Comparison of ENCODE assay signal across 9 mouse cellular contexts in the genomic region with DNA sequence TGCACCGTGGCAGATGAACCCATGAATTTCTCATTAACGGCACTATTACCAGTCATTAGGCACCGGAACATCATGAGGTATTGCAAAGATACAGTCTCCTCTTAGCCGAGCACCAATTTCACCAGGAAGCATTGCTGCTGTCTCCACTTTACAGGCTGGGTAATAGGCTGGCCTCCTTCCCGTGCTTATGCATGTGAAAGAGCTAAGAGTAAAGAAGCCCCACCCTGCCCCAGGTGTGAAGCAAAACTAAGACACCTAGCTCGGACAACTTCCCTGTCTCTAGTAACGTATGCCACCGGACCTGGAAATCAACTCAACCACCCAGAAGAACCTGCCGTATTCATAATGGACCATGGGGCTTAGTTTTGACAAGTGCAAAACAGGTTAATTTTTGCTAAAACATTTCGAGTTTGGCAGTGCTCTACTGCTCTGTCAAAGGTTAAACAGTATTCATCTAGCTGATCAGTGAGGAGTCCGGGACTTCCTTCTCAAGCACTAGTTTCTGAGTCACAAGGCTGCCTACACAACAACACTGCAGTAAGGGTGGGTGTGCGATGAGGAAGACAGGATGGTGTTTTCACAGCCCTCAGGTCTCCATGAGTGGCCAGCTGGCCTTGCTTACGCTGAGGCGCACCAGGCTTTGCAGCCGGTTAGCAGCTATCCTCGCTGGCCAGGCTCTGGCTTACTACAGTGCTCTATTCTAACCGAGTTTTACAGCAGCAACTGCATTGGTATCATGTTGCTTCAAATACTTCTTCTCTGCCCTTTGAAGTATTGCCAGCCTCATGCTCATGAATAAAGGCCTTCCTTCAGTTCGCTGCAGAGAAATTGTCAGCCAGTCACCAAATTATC.
DNase-seq lines count a peak whose midpoint lies in the region; ATAC-seq lines count a peak whose summit lies in the region.
"Had no signal": no experiment of that assay in that cellular context is flagged by ENCODE, and none has a peak within 500 bp of the region (broad histone marks: within the 10 kb centered on the region; RNA-seq: fewer than 3 reads in every experiment).

No protein-coding gene starts in this region.

- DNase-seq in gastrocnemius, postnatal 10 days, result peak; percentile 36
- no peak for DNase-seq in gastrocnemius, adult 8-10 months (ENCODE audit: low spot score in 2 of 2)
- peak; percentile 75 for DNase-seq in midbrain, embryonic 11.5 days (ENCODE audit: low spot score, missing footprints)
- no peak for DNase-seq in midbrain, embryonic 10.5 days (ENCODE audit: low spot score)
- peak; percentile 53 for DNase-seq in intestine, embryonic 14.5 days (ENCODE audit: low spot score)
- no peak for DNase-seq in cerebellum, adult 9-11 months

- no peaks in the 10 kb centered on the region for H3K9me3 ChIP-seq in midbrain, embryonic 11.5 days (ENCODE audit: control insufficient read depth, low read length)
- no peaks in the 10 kb centered on the region for H3K9me3 ChIP-seq in midbrain, embryonic 10.5 days (replicated peaks)
- no peaks in the 10 kb centered on the region for H3K9me3 ChIP-seq in intestine, embryonic 14.5 days (ENCODE audit: control insufficient read depth, low read length)
- H3K9me3 ChIP-seq in neural tube, embryonic 14.5 days (ENCODE audit: control insufficient read depth, low read length), result no peaks in the 10 kb centered on the region
- H3K9me3 ChIP-seq: midbrain, embryonic 12.5 days had no signal

- no peak overlapping the region for H3K4me2 ChIP-seq in midbrain, embryonic 11.5 days
- H3K4me2 ChIP-seq in intestine, embryonic 14.5 days (ENCODE audit: low read length), result no peak overlapping the region
- no peak overlapping the region for H3K4me2 ChIP-seq in neural tube, embryonic 14.5 days (ENCODE audit: low read depth, low read length)
- H3K4me2 ChIP-seq: midbrain, embryonic 12.5 days had no signal

- no peak for ATAC-seq in midbrain, embryonic 11.5 days (ENCODE audit: low FRiP score)
- ATAC-seq in intestine, embryonic 14.5 days (replicated peaks; ENCODE audit: low FRiP score, low TSS enrichment, low read depth), result no peak; the same call in 1 of the 2 replicates
- no peak for ATAC-seq in neural tube, embryonic 14.5 days (ENCODE audit: low read depth)
- no peak for ATAC-seq in megakaryocyte progenitor cell, adult 5-6 weeks (replicated peaks; ENCODE audit: poor library complexity)

- peaks cover 6% of the 10 kb centered on the region; the same call in 1 of the 2 replicates for H3K4me1 ChIP-seq in midbrain, embryonic 11.5 days (ENCODE audit: control insufficient read depth, insufficient read depth, low read length)
- H3K4me1 ChIP-seq in midbrain, embryonic 10.5 days, result peaks cover 35% of the 10 kb centered on the region
- H3K4me1 ChIP-seq in intestine, embryonic 14.5 days (replicated peaks; ENCODE audit: control insufficient read depth, insufficient read depth, low read length), result peaks cover 33% of the 10 kb centered on the region
- peaks cover 29% of the 10 kb centered on the region for H3K4me1 ChIP-seq in neural tube, embryonic 14.5 days (ENCODE audit: control insufficient read depth, insufficient read depth, low read length)

- H3K27ac ChIP-seq in midbrain, embryonic 11.5 days (ENCODE audit: low read depth, low read length), result no peak overlapping the region
- no peak overlapping the region for H3K27ac ChIP-seq in midbrain, embryonic 10.5 days (replicated peaks)
- no peak overlapping the region for H3K27ac ChIP-seq in intestine, embryonic 14.5 days (ENCODE audit: low read depth)
- H3K27ac ChIP-seq in neural tube, embryonic 14.5 days (ENCODE audit: low read depth, low read length), result 0 out of 2 replicates have a peak overlapping the region, but pooled peaks have one; percentile 7
- H3K27ac ChIP-seq: midbrain, embryonic 12.5 days had no signal

- no peak overlapping the region for H3K9ac ChIP-seq in midbrain, embryonic 11.5 days (ENCODE audit: low read length)
- H3K9ac ChIP-seq in intestine, embryonic 14.5 days (ENCODE audit: low read length), result no peak overlapping the region
- no peak overlapping the region for H3K9ac ChIP-seq in neural tube, embryonic 14.5 days (replicated peaks; ENCODE audit: low read depth, low read length)
- H3K9ac ChIP-seq: midbrain, embryonic 12.5 days had no signal

- H3K27me3 ChIP-seq in midbrain, embryonic 11.5 days (ENCODE audit: control insufficient read depth, insufficient read depth, low read length), result peaks cover 6% of the 10 kb centered on the region
- peaks cover 33% of the 10 kb centered on the region for H3K27me3 ChIP-seq in midbrain, embryonic 10.5 days (ENCODE audit: low read depth, poor library complexity, severe bottlenecking)
- no peaks in the 10 kb centered on the region for H3K27me3 ChIP-seq in intestine, embryonic 14.5 days (replicated peaks; ENCODE audit: control insufficient read depth, insufficient read depth, low read length)
- H3K27me3 ChIP-seq in neural tube, embryonic 14.5 days (ENCODE audit: control insufficient read depth, insufficient read depth, low read length), result no peaks in the 10 kb centered on the region

- no peak overlapping the region for H3K4me3 ChIP-seq in midbrain, embryonic 11.5 days (ENCODE audit: low read depth, low read length)
- no peak overlapping the region for H3K4me3 ChIP-seq in midbrain, embryonic 10.5 days
- no peak overlapping the region for H3K4me3 ChIP-seq in intestine, embryonic 14.5 days (ENCODE audit: low read depth, low read length)
- H3K4me3 ChIP-seq in neural tube, embryonic 14.5 days (ENCODE audit: low read depth, low read length), result no peak overlapping the region
- H3K4me3 ChIP-seq: midbrain, embryonic 12.5 days had no signal

- H3K36me3 ChIP-seq in midbrain, embryonic 11.5 days (ENCODE audit: control insufficient read depth, insufficient read depth, low read length), result no peaks in the 10 kb centered on the region
- H3K36me3 ChIP-seq in midbrain, embryonic 10.5 days, result no peaks in the 10 kb centered on the region
- no peaks in the 10 kb centered on the region for H3K36me3 ChIP-seq in intestine, embryonic 14.5 days (ENCODE audit: control insufficient read depth, insufficient read depth, low read length)
- H3K36me3 ChIP-seq in neural tube, embryonic 14.5 days (ENCODE audit: control insufficient read depth, insufficient read depth, low read length), result no peaks in the 10 kb centered on the region
- H3K36me3 ChIP-seq: midbrain, embryonic 12.5 days had no signal

- WGBS in midbrain, embryonic 11.5 days, result 76% methylated on average over 18 of the region's 18 CpGs
- WGBS in midbrain, embryonic 10.5 days, result 83% methylated on average over 18 of the region's 18 CpGs
- WGBS in intestine, embryonic 14.5 days, result 59% methylated on average over 18 of the region's 18 CpGs
- WGBS in neural tube, embryonic 14.5 days, result 48% methylated on average over 18 of the region's 18 CpGs

Comparison
In these comparisons a context has a peak if more than half of its experiments do, and no peak if none do; other contexts are left out.
1. DNase-seq: peak in gastrocnemius, postnatal 10 days (single experiment), midbrain, embryonic 11.5 days (single experiment) and intestine, embryonic 14.5 days (single experiment); none in gastrocnemius, adult 8-10 months (0 of 2), midbrain, embryonic 10.5 days (single experiment) and cerebellum, adult 9-11 months (single experiment).